Mouse (Mus musculus) embryo, embryonic 10 days (tissue): Measurements from ENCODE around the gene Leng8.

ENCODE experiments used
- DNase-seq: peaks from one replicate; pipeline ENCODE4 v3.0.0-alpha.2; 2015; ENCODE audit warnings: low spot score

Leng8 gene

GRCm38 (mm10) chr7:4126992-4127785, 9.7 kb upstream of the Leng8 start:
- DNase-seq: no peak

- no peak for DNase-seq
Measured at GRCm38 (mm10) chr7:4127894-4128293, 8.9 kb upstream of the Leng8 start.

GRCm38 (mm10) chr7:4128860-4129259, 8.0 kb upstream of the Leng8 start:
- DNase-seq: no peak

- peak; percentile 92 for DNase-seq
Measured at GRCm38 (mm10) chr7:4130686-4131452, 6.0 kb upstream of the Leng8 start.

GRCm38 (mm10) chr7:4131964-4132363, 4.9 kb upstream of the Leng8 start:
- no peak for DNase-seq

GRCm38 (mm10) chr7:4132581-4132980, 4.3 kb upstream of the Leng8 start:
- DNase-seq: no peak

GRCm38 (mm10) chr7:4132998-4133397, 3.8 kb upstream of the Leng8 start:
- no peak for DNase-seq

GRCm38 (mm10) chr7:4134911-4135310, 1.9 kb upstream of the Leng8 start:
- no peak for DNase-seq

GRCm38 (mm10) chr7:4136404-4136770, 452 bp upstream of the Leng8 start:
- no peak for DNase-seq

- no peak for DNase-seq
Measured at GRCm38 (mm10) chr7:4137746-4138145, 907 bp downstream of the Leng8 start.

- DNase-seq: no peak
Measured at GRCm38 (mm10) chr7:4138181-4138580, 1.3 kb downstream of the Leng8 start.

- no peak for DNase-seq
Measured at GRCm38 (mm10) chr7:4138671-4139070, 1.8 kb downstream of the Leng8 start.

- DNase-seq: no peak
Measured at GRCm38 (mm10) chr7:4139391-4139790, 2.6 kb downstream of the Leng8 start.

- DNase-seq: no peak
Measured at GRCm38 (mm10) chr7:4141648-4142325, 4.9 kb downstream of the Leng8 start.

GRCm38 (mm10) chr7:4142796-4143445, 6.1 kb downstream of the Leng8 start:
- DNase-seq: no peak

- no peak for DNase-seq
Measured at GRCm38 (mm10) chr7:4143506-4143905, 6.7 kb downstream of the Leng8 start.

- DNase-seq: no peak
Measured at GRCm38 (mm10) chr7:4144046-4144445, 7.2 kb downstream of the Leng8 start.

- DNase-seq: no peak
Measured at GRCm38 (mm10) chr7:4144766-4145551, 8.1 kb downstream of the Leng8 start.

- DNase-seq: peak; percentile 68
Measured at GRCm38 (mm10) chr7:4145552-4146190, 8.8 kb downstream of the Leng8 start.

- no peak for DNase-seq
Measured at GRCm38 (mm10) chr7:4146241-4147180, 9.7 kb downstream of the Leng8 start.
